Mouse (Mus musculus) kidney, embryonic 16.5 days (tissue): ENCODE measurements around the gene Trim17. TPM values are rescaled to one million over a fixed set of nuclear protein-coding genes. Genes with fewer than 3 reads are reported as not detected.
A peak's percentile ranks its signal among the peaks of the same experiment; 100 is the strongest.
"Not testable (repeated sequence)": the region's sequence is repeated elsewhere in the genome, so short reads cannot be mapped to it uniquely, and the experiment has no call there.

Experiments
- ATAC-seq: fragments of 200-750 bp; cut with Nextera tagmentation; 2 replicates; pipeline ENCODE4 v1.8.0; 2017; ENCODE audit warnings: moderate TSS enrichment; ENCODE audit not compliant: low FRiP score, low TSS enrichment
- H3K27ac ChIP-seq: fragments of 300-500 bp; sonication (generic); 2 replicates; pipeline ENCODE4 v1.5.1; 2014; ENCODE audit warnings: low read length
- H3K27me3 ChIP-seq: fragments of 300-500 bp; sonication (generic); 2 replicates; pipeline ENCODE4 v1.6.1; 2014; ENCODE audit warnings: low read length, control low read depth, mixed read lengths; ENCODE audit not compliant: insufficient read depth
- H3K36me3 ChIP-seq: fragments of 300-500 bp; sonication (generic); 2 replicates; pipeline ENCODE4 v1.6.1; 2014; ENCODE audit warnings: low read length, control low read depth, mixed read lengths; ENCODE audit not compliant: insufficient read depth
- H3K4me1 ChIP-seq: fragments of 300-500 bp; sonication (generic); 2 replicates; pipeline ENCODE4 v1.6.1; 2014; ENCODE audit warnings: low read length, control low read depth, mixed read lengths; ENCODE audit not compliant: insufficient read depth
- H3K4me2 ChIP-seq: fragments of 300-500 bp; sonication (generic); replicated peaks from 2 replicates; pipeline ENCODE4 v1.6.1; 2014; ENCODE audit warnings: low read depth, low read length
- H3K4me3 ChIP-seq: fragments of 300-500 bp; sonication (generic); 2 replicates; pipeline ENCODE4 v1.5.1; 2014; ENCODE audit warnings: mild to moderate bottlenecking, low read length
- H3K9ac ChIP-seq: fragments of 300-500 bp; sonication (generic); replicated peaks from 2 replicates; pipeline ENCODE4 v1.6.1; 2014; ENCODE audit warnings: low read length
- H3K9me3 ChIP-seq: fragments of 300-500 bp; sonication (generic); 2 replicates; pipeline ENCODE4 v1.6.1; 2016; ENCODE audit warnings: low read length, control low read depth
- WGBS: fragments of 180-500 bp; shearing (Covaris S2); extraction: QIAGEN DNeasy Blood & Tissue Kit; methylation state at CpG from one replicate; pipeline ENCODE4 v1.1.7; 2014; 5-methylcytosine and 5-hydroxymethylcytosine counted together
- polyA plus RNA-seq: library from polyadenylated mRNA; unstranded; fragments of >200 nt; fragmentation: Nextera tagmentation; extraction: Ambion mirVana; gene quantifications from 2 replicates; pipeline ENCODE4 v1.2.1, GENCODE M21; 2015

Gene Trim17
- polyA plus RNA-seq, 1 experiment from 2014 or later: 0.42 TPM

- ATAC-seq: no peak
- 49% methylated on average over 5 of the region's 5 CpGs for WGBS
- Histone ChIP-seq H3K4me3 (no peak overlapping the region), H3K27me3 (no peaks in the 10 kb centered on the region), H3K9me3 (no peaks in the 10 kb centered on the region), H3K9ac (0 out of 2 replicates have a peak overlapping the region, but pooled peaks have one; percentile 46), H3K4me2 (no peak overlapping the region), H3K36me3 (no peaks in the 10 kb centered on the region), H3K27ac (no peak overlapping the region), H3K4me1 (peaks cover 18% of the 10 kb centered on the region)
These were observed 10.3 kb upstream of the Trim17 start for GRCm38 (mm10) chr11:58944136-58944535.

- no peak overlapping the region for H3K9ac ChIP-seq
- no peaks in the 10 kb centered on the region for H3K27me3 ChIP-seq
- peaks cover 14% of the 10 kb centered on the region for H3K4me1 ChIP-seq
- 77% methylated on average over 3 of the region's 3 CpGs for whole genome bisulfite sequencing
- no peaks in the 10 kb centered on the region for H3K36me3 ChIP-seq
- H3K27ac ChIP-seq: no peak overlapping the region
- no peak for ATAC-seq
- H3K4me3 ChIP-seq: no peak overlapping the region
- no peak overlapping the region for H3K4me2 ChIP-seq
- H3K9me3 ChIP-seq: no peaks in the 10 kb centered on the region
These were observed 7.2 kb upstream of the Trim17 start for GRCm38 (mm10) chr11:58947306-58947705.

- ATAC-seq: peak; percentile 50
- WGBS: 15% methylated on average over 23 of the region's 23 CpGs
- peaks cover 17% of the 10 kb centered on the region for H3K4me1 ChIP-seq
- H3K4me2 ChIP-seq: peak overlapping the region; percentile 72
- H3K4me3 ChIP-seq: peak overlapping the region; percentile 55
- no peaks in the 10 kb centered on the region for H3K36me3 ChIP-seq
- H3K27ac ChIP-seq: peak overlapping the region; percentile 96
- peak overlapping the region; percentile 64 for H3K9ac ChIP-seq
- H3K9me3 ChIP-seq: no peaks in the 10 kb centered on the region
- no peaks in the 10 kb centered on the region for H3K27me3 ChIP-seq
These were observed 6.5 kb upstream of the Trim17 start for GRCm38 (mm10) chr11:58947798-58948528.

GRCm38 (mm10) chr11:58948542-58949479, 5.7 kb upstream of the Trim17 start, which contains the start of gene Hist3h2ba:
Hist3h2ba (plus strand) TSS chr11:58948920.
- peak; percentile 90 for ATAC-seq
- Histone ChIP-seq H3K4me3 (peak within 1 kb of the TSS; percentile 55), H3K4me2 (peak within 1 kb of the TSS; percentile 72), H3K9me3 (no peaks in the 10 kb centered on the region), H3K36me3 (no peaks in the 10 kb centered on the region), H3K27me3 (no peaks in the 10 kb centered on the region), H3K27ac (peak within 1 kb of the TSS; percentile 96), H3K4me1 (peaks cover 24% of the 10 kb centered on the region), H3K9ac (peak within 1 kb of the TSS; percentile 74)
- under 1% methylated on average over 48 of the region's 48 CpGs for WGBS

GRCm38 (mm10) chr11:58949480-58950431, 4.7 kb upstream of the Trim17 start:
- Histone ChIP-seq H3K4me2 (peak overlapping the region; percentile 72), H3K4me3 (peak overlapping the region; percentile 55), H3K4me1 (peaks cover 19% of the 10 kb centered on the region), H3K27me3 (no peaks in the 10 kb centered on the region), H3K27ac (peak overlapping the region; percentile 96), H3K36me3 (no peaks in the 10 kb centered on the region), H3K9ac (peak overlapping the region; percentile 74), H3K9me3 (no peaks in the 10 kb centered on the region)
- 7% methylated on average over 20 of the region's 20 CpGs for WGBS
- ATAC-seq: peak; percentile 43; the same call in 1 of the 2 replicates

- no peak for ATAC-seq
- 68% methylated on average over 5 of the region's 5 CpGs for WGBS
- H3K4me2 ChIP-seq: no peak overlapping the region
These were observed 3.3 kb upstream of the Trim17 start for GRCm38 (mm10) chr11:58951210-58951609.

GRCm38 (mm10) chr11:58953351-58954169, 925 bp upstream of the Trim17 start:
- H3K4me2 ChIP-seq: peak overlapping the region; percentile 97
- peak overlapping the region; percentile 100 for H3K27ac ChIP-seq
- peaks cover 16% of the 10 kb centered on the region; the same call in 1 of the 2 replicates for H3K36me3 ChIP-seq
- ATAC-seq: peak; percentile 18; the same call in 1 of the 2 replicates
- H3K27me3 ChIP-seq: no peaks in the 10 kb centered on the region
- WGBS: under 1% methylated on average over 31 of the region's 33 CpGs
- peak overlapping the region; percentile 94 for H3K4me3 ChIP-seq
- peaks cover 30% of the 10 kb centered on the region for H3K4me1 ChIP-seq
- H3K9ac ChIP-seq: peak overlapping the region; percentile 87
- no peaks in the 10 kb centered on the region for H3K9me3 ChIP-seq

More at GRCm38 (mm10) chr11:58951210-58951609, 3.3 kb upstream of the Trim17 start:
- peaks cover 19% of the 10 kb centered on the region for H3K4me1 ChIP-seq
- no peaks in the 10 kb centered on the region for H3K27me3 ChIP-seq
- no peak overlapping the region for H3K4me3 ChIP-seq
- no peaks in the 10 kb centered on the region for H3K9me3 ChIP-seq
- no peaks in the 10 kb centered on the region for H3K36me3 ChIP-seq
- no peak overlapping the region for H3K27ac ChIP-seq
- H3K9ac ChIP-seq: no peak overlapping the region

- H3K9me3 ChIP-seq, ATAC-seq, H3K27me3 ChIP-seq: not testable (repeated sequence)
- Histone ChIP-seq H3K27ac (peak overlapping the region; percentile 100), H3K36me3 (peaks cover 16% of the 10 kb centered on the region; the same call in 1 of the 2 replicates), H3K4me2 (peak overlapping the region; percentile 97), H3K4me3 (peak overlapping the region; percentile 94), H3K9ac (peak overlapping the region; percentile 87), H3K4me1 (peaks cover 31% of the 10 kb centered on the region)
- 0% methylated on average over 12 of the region's 17 CpGs for WGBS
These were observed 390 bp upstream of the Trim17 start for GRCm38 (mm10) chr11:58954170-58954419.
